Mouse (Mus musculus): ENCODE results near the gene Tnfrsf12a. TPM values are rescaled to one million over a fixed set of nuclear protein-coding genes. Genes with fewer than 3 reads are reported as not detected.

Tnfrsf12a gene
- total RNA-seq, 4 experiments from 2014 or later, result 26.6 to 49.4 (median 30.1) TPM

DNA sequence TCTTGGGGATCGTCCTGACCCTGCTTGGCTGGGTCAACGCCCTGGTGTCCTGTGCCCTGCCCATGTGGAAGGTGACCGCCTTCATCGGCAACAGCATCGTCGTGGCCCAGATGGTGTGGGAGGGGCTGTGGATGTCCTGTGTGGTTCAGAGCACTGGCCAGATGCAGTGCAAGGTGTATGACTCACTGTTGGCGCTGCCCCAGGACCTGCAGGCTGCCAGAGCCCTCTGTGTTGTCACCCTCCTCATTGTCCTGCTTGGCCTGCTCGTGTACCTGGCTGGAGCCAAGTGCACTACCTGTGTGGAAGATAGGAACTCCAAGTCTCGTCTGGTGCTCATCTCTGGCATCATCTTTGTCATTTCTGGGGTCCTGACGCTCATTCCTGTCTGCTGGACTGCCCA, 3.8 kb upstream of the Tnfrsf12a start:
- no peak for DNase-seq (ENCODE audit: low spot score in 2 of 2)

- no peak for DNase-seq (ENCODE audit: low spot score in 2 of 2)
These were observed 3.1 kb upstream of the Tnfrsf12a start for GRCm38 (mm10) chr17:23680336-23680735.

GRCm38 (mm10) chr17:23679127-23679835, 2.0 kb upstream of the Tnfrsf12a start, which contains the start of gene Cldn6:
Gene Cldn6 (plus strand): TSS chr17:23679249.
- no peak for DNase-seq (ENCODE audit: low spot score in 2 of 2)

GRCm38 (mm10) chr17:23676473-23677031, 716 bp downstream of the Tnfrsf12a start:
- no peak for DNase-seq (ENCODE audit: low spot score in 2 of 2)

GRCm38 (mm10) chr17:23675564-23676281, 1.5 kb downstream of the Tnfrsf12a start:
- DNase-seq (ENCODE audit: low spot score in 2 of 2), result peak; percentile 53 to 57

- DNase-seq (ENCODE audit: low spot score in 2 of 2), result peak; percentile 50 to 59
These were observed 2.1 kb downstream of the Tnfrsf12a start for GRCm38 (mm10) chr17:23675127-23675526.

DNA sequence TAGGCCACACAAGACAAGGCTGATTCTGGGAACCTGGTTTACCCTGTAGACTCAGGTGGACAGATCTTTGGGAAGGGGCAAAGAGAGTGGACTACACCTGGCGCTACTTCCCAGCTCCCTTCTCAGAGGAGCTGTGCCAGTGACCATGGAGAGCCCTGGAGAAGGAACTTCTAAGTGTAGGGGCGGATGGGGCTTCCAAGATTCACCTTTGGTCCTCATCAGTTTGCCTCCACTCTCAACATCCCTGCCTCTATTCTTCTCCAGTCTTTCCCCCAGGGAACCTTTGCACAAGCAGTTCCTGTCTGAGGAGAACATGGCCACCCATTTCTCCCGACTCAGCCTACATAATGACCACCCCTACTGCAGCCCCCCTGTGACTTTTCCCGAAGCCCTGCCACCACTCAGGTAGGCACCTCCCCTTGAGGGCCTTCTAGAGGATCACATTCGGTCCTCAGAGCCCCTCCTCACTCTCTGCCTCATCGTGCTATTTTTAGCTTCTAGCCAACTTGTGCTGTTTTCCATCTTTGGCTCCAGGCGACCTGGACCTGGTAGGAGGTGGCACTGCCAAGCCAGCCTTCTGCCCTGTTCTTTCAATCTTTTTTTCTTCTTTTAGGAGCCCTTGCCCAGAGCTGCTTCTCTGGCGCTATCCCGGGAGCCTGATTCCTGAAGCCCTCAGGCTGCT, 2.9 kb downstream of the Tnfrsf12a start:
- no peak for DNase-seq (ENCODE audit: low spot score in 2 of 2)

DNA sequence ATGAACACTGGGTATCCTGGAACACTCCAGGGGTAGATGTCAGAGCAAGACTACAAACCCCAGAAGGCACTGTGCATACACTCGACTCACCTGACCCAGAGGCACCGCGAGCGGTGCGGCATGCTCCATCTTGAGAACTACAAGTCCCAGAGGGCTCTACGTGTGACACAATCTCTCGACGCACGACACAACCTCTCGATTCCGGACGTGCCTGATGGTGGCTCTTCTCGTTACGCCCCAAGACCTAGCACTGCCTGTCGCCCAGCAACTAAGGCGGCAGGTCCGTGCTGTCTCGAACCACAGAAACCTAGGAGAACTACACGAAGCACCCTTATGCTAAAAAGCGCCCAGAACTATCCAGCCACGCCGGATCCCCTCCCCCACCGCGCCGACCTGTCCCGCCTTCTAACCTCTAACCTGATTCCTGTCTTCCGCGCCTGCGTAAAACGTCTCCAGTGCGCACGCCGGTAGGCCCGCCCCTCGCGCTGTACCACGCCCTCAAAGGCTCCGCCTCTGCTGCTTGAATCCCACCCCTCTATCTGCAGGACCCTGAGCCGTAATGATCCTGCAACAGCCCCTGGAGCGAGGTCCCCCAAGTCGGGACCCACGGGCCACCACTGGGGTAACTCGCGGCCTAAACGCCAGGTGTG, 3.7 kb downstream of the Tnfrsf12a start, which contains the start of the genes Hcfc1r1 and Thoc6:
Hcfc1r1 (plus strand) TSS at position 173 of the 650 bp plus-strand sequence.
Thoc6 (minus strand) TSS at position 459 of the 650 bp plus-strand sequence.
- peak; percentile 89 to 90 for DNase-seq (ENCODE audit: low spot score in 2 of 2)

- DNase-seq (ENCODE audit: low spot score in 2 of 2), result no peak
These were observed 4.5 kb downstream of the Tnfrsf12a start for GRCm38 (mm10) chr17:23672761-23673160.

- DNase-seq (ENCODE audit: low spot score in 2 of 2), result no peak
These were observed 5.7 kb downstream of the Tnfrsf12a start for GRCm38 (mm10) chr17:23671519-23671918.

DNA sequence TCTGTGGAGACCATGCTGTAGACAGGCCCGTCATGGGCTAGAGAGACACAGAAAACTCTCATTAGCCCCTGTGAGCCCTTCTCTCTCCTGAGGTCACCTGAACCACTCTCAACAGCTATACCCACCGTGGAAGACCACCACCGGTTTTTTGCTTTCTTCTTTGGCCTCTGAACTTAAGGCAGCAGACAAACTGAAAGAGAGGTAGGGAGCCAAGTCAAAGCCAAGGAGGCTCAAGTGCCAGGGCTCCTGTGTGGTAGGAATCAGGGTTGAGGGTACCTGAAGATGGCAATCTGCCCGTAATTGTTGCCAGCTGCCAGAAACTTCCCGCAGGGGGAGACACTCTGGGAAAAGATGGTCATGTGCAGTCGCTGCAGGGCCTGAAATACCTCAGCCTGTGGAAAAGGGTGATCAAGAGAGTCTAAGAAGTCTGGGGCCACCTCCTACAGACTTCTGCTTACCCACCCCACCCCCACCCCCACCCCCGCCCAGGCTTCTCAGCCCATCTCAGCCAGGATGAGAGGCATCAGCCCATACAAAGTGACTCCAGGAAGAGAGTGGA, 6.7 kb downstream of the Tnfrsf12a start:
- DNase-seq (ENCODE audit: low spot score in 2 of 2), result no peak

DNA sequence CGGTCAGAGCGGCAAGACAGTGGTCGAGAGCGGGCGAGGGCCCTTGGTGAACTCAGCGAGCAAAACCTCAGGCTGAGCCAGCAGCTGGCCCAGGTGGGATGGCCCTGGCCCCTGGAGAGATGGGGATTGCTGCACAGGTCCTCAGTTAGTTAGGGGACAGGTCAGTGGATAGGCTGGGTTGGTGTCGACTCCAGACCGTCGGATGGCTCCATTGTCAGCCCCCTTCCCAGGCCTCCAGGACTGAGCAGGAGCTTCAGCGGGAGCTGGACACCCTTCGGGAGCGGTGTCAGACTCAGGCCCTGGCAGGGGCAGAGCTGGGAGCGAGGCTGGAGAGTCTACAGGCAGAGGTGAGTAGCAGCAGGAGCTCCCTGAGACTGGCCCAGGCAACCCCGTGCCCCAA, 11.8 kb downstream of the Tnfrsf12a start:
- no peak for DNase-seq (ENCODE audit: low spot score in 2 of 2)

DNA sequence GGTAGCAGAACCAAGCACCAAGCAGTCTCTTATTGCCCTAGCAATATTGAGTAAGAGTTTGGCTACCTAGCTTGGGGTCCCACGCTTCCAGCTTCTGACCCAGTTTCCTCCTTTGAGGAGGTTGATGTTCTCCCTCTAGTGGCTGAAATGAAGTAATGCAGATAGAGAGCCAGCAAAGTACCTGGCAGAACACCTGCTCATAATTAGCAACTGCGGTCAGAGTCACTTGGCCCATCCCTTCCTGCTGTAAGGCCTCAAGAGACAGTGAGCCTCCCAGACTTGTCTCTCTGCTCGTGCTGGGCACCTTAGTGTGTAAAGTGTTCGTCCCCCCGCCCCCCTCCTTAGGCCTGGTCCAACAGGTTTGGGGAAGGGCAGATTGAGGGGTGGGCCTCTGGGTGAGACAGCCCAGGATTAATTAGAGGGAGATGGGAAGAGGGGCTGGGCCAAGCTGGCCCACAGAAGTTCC, 12.7 kb downstream of the Tnfrsf12a start:
- no peak for DNase-seq (ENCODE audit: low spot score in 2 of 2)

- no peak for DNase-seq (ENCODE audit: low spot score in 2 of 2)
These were observed 15.7 kb downstream of the Tnfrsf12a start for GRCm38 (mm10) chr17:23661526-23661925.

DNA sequence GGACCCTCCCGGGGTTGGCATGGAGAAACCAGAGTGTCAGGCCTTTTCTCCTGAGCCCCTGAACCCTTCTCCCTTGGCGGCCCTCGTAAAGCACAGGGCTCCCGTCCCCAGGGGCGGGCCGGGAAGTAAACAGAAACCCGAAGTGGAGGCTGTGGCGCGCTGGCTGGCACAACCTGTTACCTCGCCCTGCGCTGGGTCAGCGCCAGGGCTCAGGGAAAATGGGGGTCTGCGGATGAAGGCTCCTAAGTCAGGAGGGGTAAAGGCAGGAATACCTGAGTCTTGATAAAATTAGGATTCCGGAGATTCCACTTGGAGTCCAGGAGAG, 16.4 kb downstream of the Tnfrsf12a start:
- no peak for DNase-seq (ENCODE audit: low spot score in 2 of 2)

GRCm38 (mm10) chr17:23660117-23660875, 17.0 kb downstream of the Tnfrsf12a start, which contains the start of gene Bicdl2:
Gene Bicdl2 (plus strand): TSS chr17:23660506.
- DNase-seq (ENCODE audit: low spot score in 2 of 2), result no peak

DNA sequence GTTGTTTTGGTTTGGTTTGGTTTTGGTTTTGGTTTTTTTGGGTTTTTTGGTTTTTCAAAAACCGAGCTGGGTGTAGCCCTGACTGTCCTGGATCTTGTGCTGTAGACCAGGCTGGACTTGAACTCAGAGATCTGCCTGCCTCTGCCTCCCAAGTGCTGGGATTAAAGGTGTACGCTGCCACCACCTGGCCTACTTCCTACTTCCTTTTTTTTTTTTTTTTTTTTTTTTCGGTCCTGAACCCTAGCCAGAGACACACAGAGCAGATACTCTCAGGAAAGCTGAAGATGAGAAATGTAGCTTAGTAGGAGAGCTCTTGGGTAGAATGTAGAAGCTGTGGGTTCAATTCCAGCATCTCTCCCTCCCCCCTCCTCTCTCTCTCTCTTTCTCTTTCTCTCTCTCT, 18.8 kb downstream of the Tnfrsf12a start:
- no peak for DNase-seq (ENCODE audit: low spot score in 2 of 2)

- no peak for DNase-seq (ENCODE audit: low spot score in 2 of 2)
These were observed 22.9 kb downstream of the Tnfrsf12a start for GRCm38 (mm10) chr17:23654410-23654809.

- DNase-seq (ENCODE audit: low spot score in 2 of 2), result no peak
These were observed 23.3 kb downstream of the Tnfrsf12a start for GRCm38 (mm10) chr17:23654001-23654400.

DNA sequence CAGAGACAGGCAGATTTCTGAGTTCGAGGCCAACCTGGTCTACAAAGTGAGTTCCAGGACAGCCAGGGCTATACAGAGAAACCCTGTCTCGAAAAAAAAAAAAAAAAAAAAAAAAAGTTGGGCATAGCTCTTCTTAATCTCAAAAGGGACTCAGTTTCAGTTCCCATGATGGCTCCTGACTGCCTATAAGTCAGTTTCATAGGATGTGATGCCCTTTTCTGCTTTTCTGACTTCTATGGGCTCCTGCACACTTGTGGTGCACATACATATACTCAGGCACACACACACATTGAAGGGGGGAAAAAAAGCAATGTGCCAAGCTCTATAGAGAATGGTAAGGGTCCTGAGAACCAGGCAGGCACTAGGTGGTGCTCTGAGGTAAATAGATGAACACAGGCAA, 23.9 kb downstream of the Tnfrsf12a start:
- DNase-seq (ENCODE audit: low spot score in 2 of 2), result no peak

Data from gastrocnemius, adult 8-10 months (tissue).